Mouse (Mus musculus) heart, embryonic 14.5 days (tissue): ENCODE data around the gene Coa6. TPM values are rescaled to one million over a fixed set of nuclear protein-coding genes. Genes with fewer than 3 reads are reported as not detected.
"Not testable (repeated sequence)": the region's sequence is repeated elsewhere in the genome, so short reads cannot be mapped to it uniquely, and the experiment has no call there.

ENCODE experiments used
- ATAC-seq: fragments of 200-750 bp; cut with Nextera tagmentation; 2 replicates; pipeline ENCODE4 v1.8.0; 2017; ENCODE audit warnings: low read depth, moderate TSS enrichment; ENCODE audit not compliant: insufficient number of reproducible peaks, insufficient read depth, low FRiP score
- H3K27ac ChIP-seq, 2 experiments: fragments of 200-500 bp in 1 of 2; fragments of 300-500 bp in 1 of 2; sonication (generic) in 1 of 2; replicated peaks in 1 of 2; 2 replicates each; pipeline ENCODE4 v1.5.1; 2012 to 2014; ENCODE audit warnings: low read depth in 2 of 2, low read length in 2 of 2, control low read depth in 1 of 2, mild to moderate bottlenecking in 1 of 2, mixed read lengths in 1 of 2; ENCODE audit not compliant: control insufficient read depth in 1 of 2, insufficient read depth in 1 of 2
- H3K27me3 ChIP-seq: fragments of 300-500 bp; sonication (generic); 2 replicates; pipeline ENCODE4 v1.6.1; 2014; ENCODE audit warnings: mild to moderate bottlenecking, low read length, control low read depth; ENCODE audit not compliant: control insufficient read depth, insufficient read depth
- H3K36me3 ChIP-seq: fragments of 300-500 bp; sonication (generic); 2 replicates; pipeline ENCODE4 v1.6.1; 2014; ENCODE audit warnings: mild to moderate bottlenecking, control low read depth, low read length, mixed read lengths; ENCODE audit not compliant: control insufficient read depth, insufficient read depth
- H3K4me1 ChIP-seq, 2 experiments: fragments of 200-500 bp in 1 of 2; fragments of 300-500 bp in 1 of 2; sonication (generic) in 1 of 2; 2 replicates each; pipeline ENCODE4 v1.6.1; 2012 to 2014; ENCODE audit warnings: low read length in 2 of 2, control low read depth in 1 of 2, mixed read lengths in 1 of 2; ENCODE audit not compliant: control insufficient read depth in 2 of 2, insufficient read depth in 2 of 2
- H3K4me2 ChIP-seq: fragments of 300-500 bp; sonication (generic); 2 replicates; pipeline ENCODE4 v1.6.1; 2014; ENCODE audit warnings: mild to moderate bottlenecking, low read length
- H3K4me3 ChIP-seq, 2 experiments: fragments of 200-500 bp in 1 of 2; fragments of 300-500 bp in 1 of 2; sonication (generic) in 1 of 2; 2 replicates each; pipeline ENCODE4 v1.5.1; 2012 to 2014; ENCODE audit warnings: low read length in 2 of 2, mild to moderate bottlenecking in 2 of 2, control low read depth in 1 of 2, low read depth in 1 of 2, moderate library complexity in 1 of 2; ENCODE audit not compliant: control insufficient read depth in 1 of 2, insufficient read depth in 1 of 2
- H3K9ac ChIP-seq: fragments of 300-500 bp; sonication (generic); 2 replicates; pipeline ENCODE4 v1.6.1; 2014; ENCODE audit warnings: mild to moderate bottlenecking, low read length
- H3K9me3 ChIP-seq: fragments of 300-500 bp; sonication (generic); 2 replicates; pipeline ENCODE4 v1.6.1; 2016; ENCODE audit warnings: low read length, control low read depth; ENCODE audit not compliant: control insufficient read depth
- WGBS: fragments of 180-500 bp; shearing (Covaris S2); extraction: QIAGEN DNeasy Blood & Tissue Kit; methylation state at CpG from one replicate; pipeline ENCODE4 v1.1.7; 2014; 5-methylcytosine and 5-hydroxymethylcytosine counted together
- polyA plus RNA-seq: library from polyadenylated mRNA; unstranded; fragments of >200 nt; fragmentation: Nextera tagmentation; extraction: Ambion mirVana; gene quantifications from 2 replicates; pipeline ENCODE4 v1.2.1, GENCODE M21; 2014

Gene Coa6
- polyA plus RNA-seq, 1 experiment from 2014 or later, result 61.8 TPM

DNA sequence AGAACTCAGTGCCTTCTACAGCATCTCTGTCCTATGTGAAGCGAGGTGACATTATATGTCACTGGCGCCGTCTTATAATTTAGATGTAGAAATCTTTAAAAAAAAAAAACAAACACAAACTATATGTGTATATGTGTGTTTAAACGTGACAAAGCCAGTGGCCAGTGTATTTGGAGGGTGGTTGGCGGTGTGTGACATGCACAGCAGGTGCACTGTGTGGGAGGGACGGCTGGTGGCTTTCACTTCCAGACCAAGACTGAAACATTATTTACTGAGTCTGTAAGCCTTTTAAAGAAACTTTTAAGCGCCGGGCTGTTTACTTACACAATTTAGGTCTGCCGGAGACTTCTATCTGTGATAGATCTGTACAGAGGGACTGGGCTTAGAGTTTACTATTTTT, 26.9 kb upstream of the Coa6 start:
- Histone ChIP-seq H3K4me2 (no peak overlapping the region), H3K4me3 (no peak overlapping the region), H3K27ac (no peak overlapping the region), H3K9ac (no peak overlapping the region), H3K4me1 (no peaks in the 10 kb centered on the region), H3K36me3 (no peaks in the 10 kb centered on the region), H3K9me3 (no peaks in the 10 kb centered on the region), H3K27me3 (no peaks in the 10 kb centered on the region)
- no peak for ATAC-seq
- 78% methylated on average over 9 of the region's 9 CpGs for WGBS

DNA sequence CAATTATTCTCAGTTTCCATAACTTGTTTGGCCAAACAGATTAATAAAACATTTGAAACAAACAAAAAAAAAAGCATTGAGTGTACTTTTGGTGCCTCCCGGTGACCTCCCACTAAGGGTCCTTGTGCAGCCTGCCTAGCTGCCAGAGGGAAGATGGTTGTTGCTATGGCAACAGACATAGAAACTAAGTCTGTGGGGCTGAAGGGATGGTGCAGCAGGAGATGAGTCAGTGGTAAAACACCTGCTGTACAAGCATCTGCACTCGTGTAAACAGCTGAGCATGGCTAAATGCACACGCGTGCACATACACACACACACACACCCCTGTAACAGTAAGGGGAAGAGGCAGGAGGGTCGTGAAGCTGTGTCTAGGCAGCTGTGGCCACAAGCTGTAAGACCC, 26.4 kb upstream of the Coa6 start:
- Histone ChIP-seq H3K9ac (no peak overlapping the region), H3K27ac (no peak overlapping the region), H3K36me3 (no peaks in the 10 kb centered on the region), H3K4me3 (no peak overlapping the region), H3K9me3 (no peaks in the 10 kb centered on the region), H3K4me2 (no peak overlapping the region), H3K27me3 (no peaks in the 10 kb centered on the region), H3K4me1 (no peaks in the 10 kb centered on the region)
- no peak for ATAC-seq
- 68% methylated on average over 5 of the region's 5 CpGs for WGBS

DNA sequence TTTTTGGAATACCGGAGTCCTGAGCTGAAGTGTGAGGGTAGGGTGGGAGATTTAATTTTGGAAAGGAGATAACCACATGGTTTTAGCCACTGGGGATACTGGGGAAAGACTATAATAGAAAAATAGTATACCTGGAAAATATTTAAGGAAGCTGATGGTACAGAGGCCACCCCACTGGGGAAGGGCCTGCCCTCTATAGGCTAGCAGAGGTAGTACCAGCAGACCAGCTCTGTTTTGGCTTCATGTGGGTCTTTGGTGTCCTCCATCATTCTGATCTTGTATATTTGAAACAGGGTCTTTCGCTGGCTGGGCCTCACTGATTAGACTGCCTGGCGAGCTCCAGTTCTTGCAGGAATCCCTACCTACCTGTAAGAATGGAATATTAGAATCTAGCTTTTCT, 24.0 kb upstream of the Coa6 start:
- H3K9me3 ChIP-seq, result no peaks in the 10 kb centered on the region
- H3K27me3 ChIP-seq, result no peaks in the 10 kb centered on the region
- no peak overlapping the region for H3K4me2 ChIP-seq
- no peaks in the 10 kb centered on the region for H3K4me1 ChIP-seq
- no peak for ATAC-seq
- no peak overlapping the region for H3K9ac ChIP-seq
- no peaks in the 10 kb centered on the region for H3K36me3 ChIP-seq
- H3K27ac ChIP-seq, result no peak overlapping the region
- H3K4me3 ChIP-seq, result no peak overlapping the region
- 63% methylated on average over 3 of the region's 3 CpGs for WGBS

DNA sequence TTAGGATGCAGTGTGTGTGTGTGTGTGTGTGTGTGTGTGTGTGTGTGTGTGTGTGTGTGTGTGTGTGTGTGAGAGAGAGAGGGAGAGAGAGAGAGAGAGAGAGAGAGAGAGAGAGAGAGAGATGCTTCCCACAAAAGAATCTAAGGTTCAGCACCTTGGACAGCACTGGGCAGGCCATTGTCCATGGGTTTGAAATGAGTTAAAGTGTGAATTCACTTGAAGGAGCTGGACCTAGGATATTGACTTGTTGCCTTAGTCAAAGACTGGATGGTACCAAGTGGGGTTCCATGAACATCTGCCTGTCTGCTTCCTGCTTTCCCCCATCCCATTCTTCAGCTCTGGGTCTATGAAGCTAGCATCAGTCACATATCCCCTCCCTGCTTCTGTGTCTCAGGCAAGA, 17.8 kb upstream of the Coa6 start:
- not testable (repeated sequence) for H3K9me3 ChIP-seq, H3K9ac ChIP-seq, H3K4me3 ChIP-seq, H3K4me2 ChIP-seq, H3K27me3 ChIP-seq, H3K27ac ChIP-seq, H3K4me1 ChIP-seq, ATAC-seq, H3K36me3 ChIP-seq

DNA sequence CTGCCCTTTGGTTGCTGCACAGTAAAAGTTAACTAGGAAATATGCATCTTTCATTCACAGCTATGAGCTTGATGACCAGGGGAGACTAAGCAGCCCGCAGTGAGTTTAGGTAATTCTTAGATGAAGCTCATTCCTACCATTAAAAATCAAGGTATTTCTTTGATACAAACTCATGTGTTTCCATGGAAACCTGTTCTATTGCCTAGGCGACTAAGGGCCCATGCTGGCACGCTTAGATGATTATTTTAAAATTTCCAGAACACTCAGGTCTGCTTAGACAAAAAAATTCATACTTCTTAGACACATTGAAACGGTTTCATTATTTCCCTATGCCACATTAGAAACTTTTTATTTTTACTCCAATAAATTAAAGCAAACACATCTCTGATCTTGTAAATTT, 17.3 kb upstream of the Coa6 start:
- no peak overlapping the region for H3K4me2 ChIP-seq
- H3K27ac ChIP-seq, result no peak overlapping the region
- no peaks in the 10 kb centered on the region for H3K27me3 ChIP-seq
- H3K4me3 ChIP-seq, result no peak overlapping the region
- H3K9ac ChIP-seq, result no peak overlapping the region
- H3K36me3 ChIP-seq, result no peaks in the 10 kb centered on the region
- no peak for ATAC-seq
- peaks cover 4% of the 10 kb centered on the region; the same call in 1 of the 2 replicates for H3K9me3 ChIP-seq
- 66% methylated on average over 4 of the region's 4 CpGs for WGBS
- H3K4me1 ChIP-seq, result no peaks in the 10 kb centered on the region

DNA sequence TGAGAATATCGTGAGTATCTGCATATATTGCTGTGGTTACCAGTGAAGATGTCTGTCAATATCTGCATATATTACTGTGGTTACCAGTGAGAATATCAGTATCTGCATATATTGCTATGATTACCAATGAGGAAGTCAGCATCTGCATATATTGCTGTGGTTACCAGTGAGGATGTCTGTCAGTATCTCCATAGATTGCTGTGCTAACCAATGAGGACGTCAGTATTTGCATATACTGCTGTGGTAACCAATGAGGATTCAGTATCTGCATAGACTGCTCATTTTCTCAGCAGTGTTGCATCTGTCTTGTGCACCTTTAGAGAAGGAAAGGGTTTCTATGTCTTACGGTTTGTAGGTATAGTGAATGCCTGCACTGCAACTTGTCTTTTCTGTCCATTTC, 1.5 kb upstream of the Coa6 start:
- ATAC-seq, result no peak
- no peak overlapping the region for H3K27ac ChIP-seq
- H3K4me1 ChIP-seq, result peaks cover 5 to 14% of the 10 kb centered on the region in 2 experiments
- 80% methylated on average over 3 of the region's 3 CpGs for WGBS
- no peak overlapping the region for H3K4me2 ChIP-seq
- no peak overlapping the region for H3K4me3 ChIP-seq
- H3K27me3 ChIP-seq, result no peaks in the 10 kb centered on the region
- H3K36me3 ChIP-seq, result peaks cover 7% of the 10 kb centered on the region
- no peaks in the 10 kb centered on the region for H3K9me3 ChIP-seq
- H3K9ac ChIP-seq, result no peak overlapping the region

DNA sequence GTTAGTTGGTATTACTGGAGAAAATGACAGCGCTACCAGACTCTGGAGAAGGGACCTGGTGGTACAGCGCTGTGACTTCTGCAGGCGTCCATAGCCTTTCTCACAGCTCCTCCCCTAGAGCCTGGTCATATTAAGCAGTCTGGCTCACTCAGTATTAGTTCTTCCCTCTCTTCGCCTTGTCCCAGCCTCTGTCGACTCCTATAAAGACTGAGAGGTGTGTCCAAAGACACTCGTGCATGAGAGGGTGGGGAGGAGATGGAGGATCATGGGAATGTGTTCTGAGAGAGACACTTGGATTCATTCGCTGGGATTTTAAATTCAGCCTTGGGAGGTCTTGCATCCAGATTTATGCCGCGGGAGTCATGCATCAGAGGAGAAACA, 595 bp downstream of the Coa6 start:
- peak overlapping the region; percentile 88 for H3K4me2 ChIP-seq
- peak overlapping the region; percentile 91 for H3K9ac ChIP-seq
- H3K4me3 ChIP-seq, result peak overlapping the region; percentile 79 to 97
- H3K27me3 ChIP-seq, result no peaks in the 10 kb centered on the region
- H3K27ac ChIP-seq, result peak overlapping the region; percentile 61 to 84
- ATAC-seq, result peak; percentile 45
- no peaks in the 10 kb centered on the region for H3K9me3 ChIP-seq
- H3K4me1 ChIP-seq, result peaks cover 5 to 14% of the 10 kb centered on the region in 2 experiments
- H3K36me3 ChIP-seq, result peaks cover 27% of the 10 kb centered on the region
- WGBS, result 8% methylated on average over 9 of the region's 9 CpGs

DNA sequence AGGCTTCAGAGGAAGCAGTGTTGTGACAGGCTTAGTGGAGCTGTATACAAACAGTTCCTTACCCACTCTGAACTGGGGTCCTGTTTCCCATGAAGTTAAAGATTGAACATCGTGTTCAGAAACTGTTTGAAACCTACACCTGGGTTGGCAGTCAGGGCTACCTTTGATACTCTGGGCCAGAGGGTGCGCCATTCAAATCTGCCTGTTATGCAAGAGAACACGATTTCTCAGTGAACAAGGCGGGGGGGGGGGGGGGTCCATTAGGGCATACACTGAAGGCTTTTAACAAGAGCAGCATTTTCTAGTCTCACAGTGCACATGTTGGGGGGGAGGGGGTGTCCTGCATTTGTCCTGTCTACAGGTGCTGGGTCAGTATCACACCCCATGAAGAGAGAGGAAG, 1.8 kb downstream of the Coa6 start:
- Histone ChIP-seq H3K4me3 (no peak overlapping the region), H3K27ac (no peak overlapping the region), H3K27me3 (no peaks in the 10 kb centered on the region), H3K9me3 (no peaks in the 10 kb centered on the region), H3K4me2 (no peak overlapping the region), H3K36me3 (peaks cover 40% of the 10 kb centered on the region), H3K9ac (no peak overlapping the region), H3K4me1 (peaks cover 5 to 14% of the 10 kb centered on the region in 2 experiments)
- WGBS, result 76% methylated on average over 4 of the region's 4 CpGs
- ATAC-seq, result no peak
